Mouse (Mus musculus): ENCODE results near the gene Cirbp. TPM values are rescaled to one million over a fixed set of nuclear protein-coding genes. Genes with fewer than 3 reads are reported as not detected.
A peak's percentile ranks its signal among the peaks of the same experiment; 100 is the strongest.

Gene Cirbp
- polyA plus RNA-seq, 1 experiment, result 30.9 TPM

DNA sequence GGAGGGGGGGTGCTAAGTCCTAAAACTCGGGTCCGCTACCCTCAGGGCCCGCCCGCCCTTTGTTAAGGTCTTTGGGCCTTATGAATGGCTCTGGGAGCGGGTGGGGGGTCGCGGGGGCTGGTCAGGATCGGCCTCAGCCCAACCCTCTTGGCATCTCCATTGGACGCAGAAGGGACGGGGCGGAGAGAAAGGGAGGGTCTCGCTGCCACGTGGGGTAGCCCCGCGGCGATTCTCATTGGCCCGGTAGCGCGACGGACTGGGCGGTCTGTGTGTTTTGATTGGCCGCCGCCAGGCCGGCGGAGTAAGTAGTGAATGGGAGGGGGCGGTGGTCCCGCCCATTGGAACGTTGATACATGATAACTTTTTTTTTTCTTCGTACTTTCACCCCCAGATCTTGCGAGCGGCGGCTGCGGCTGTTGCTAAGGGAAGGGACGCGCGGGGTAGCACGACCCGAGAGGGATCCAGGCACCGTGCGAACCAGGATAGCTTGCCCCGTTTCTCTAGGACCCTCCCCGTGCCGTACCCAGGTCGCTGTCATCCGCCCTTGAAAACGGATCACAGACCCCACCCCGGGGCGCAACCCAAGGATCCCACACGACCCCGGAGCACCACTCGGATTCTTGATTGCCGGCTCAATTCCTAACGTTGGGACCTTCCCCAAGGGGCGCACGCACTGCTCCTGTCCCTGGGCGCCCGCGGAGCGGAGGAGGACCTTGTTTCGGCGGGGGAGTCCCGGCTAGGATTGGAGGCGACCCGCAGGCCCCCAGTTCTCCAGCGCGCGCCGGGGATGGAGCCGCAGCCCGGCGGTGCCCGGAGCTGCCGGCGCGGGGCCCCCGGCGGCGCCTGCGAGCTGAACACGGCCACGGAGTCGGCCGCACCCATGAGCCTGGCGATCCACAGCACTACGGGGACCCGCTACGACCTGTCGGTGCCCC, 16.2 kb upstream of the Cirbp start:
- Histone ChIP-seq H3ac (ENCODE audit: control insufficient read depth, insufficient read length, low read depth) (peak overlapping the region; percentile 95), H3K4me3 (ENCODE audit: insufficient read depth, poor library complexity, severe bottlenecking) (peak overlapping the region; percentile 93), H3K79me2 (ENCODE audit: control insufficient read depth, insufficient read depth) (peaks cover 85% of the 10 kb centered on the region), H3K79me3 (ENCODE audit: low read depth) (peaks cover 63% of the 10 kb centered on the region), H3K36me3 (ENCODE audit: control insufficient read depth, insufficient read depth) (peaks cover 69% of the 10 kb centered on the region), H3K27me3 (ENCODE audit: control insufficient read depth, insufficient read depth, insufficient read length) (no peaks in the 10 kb centered on the region)
- TF ChIP-seq CEBPB (IDR thresholded peaks at IDR 0.05; ENCODE audit: low read depth) (no peak), MAX (IDR thresholded peaks at IDR 0.05) (peak; percentile 13), MYOG (IDR thresholded peaks at IDR 0.05; ENCODE audit: control insufficient read depth, extremely low read depth, insufficient read length) (no peak), USF1 (IDR thresholded peaks at IDR 0.05; ENCODE audit: low read depth) (peak; percentile 82)

DNA sequence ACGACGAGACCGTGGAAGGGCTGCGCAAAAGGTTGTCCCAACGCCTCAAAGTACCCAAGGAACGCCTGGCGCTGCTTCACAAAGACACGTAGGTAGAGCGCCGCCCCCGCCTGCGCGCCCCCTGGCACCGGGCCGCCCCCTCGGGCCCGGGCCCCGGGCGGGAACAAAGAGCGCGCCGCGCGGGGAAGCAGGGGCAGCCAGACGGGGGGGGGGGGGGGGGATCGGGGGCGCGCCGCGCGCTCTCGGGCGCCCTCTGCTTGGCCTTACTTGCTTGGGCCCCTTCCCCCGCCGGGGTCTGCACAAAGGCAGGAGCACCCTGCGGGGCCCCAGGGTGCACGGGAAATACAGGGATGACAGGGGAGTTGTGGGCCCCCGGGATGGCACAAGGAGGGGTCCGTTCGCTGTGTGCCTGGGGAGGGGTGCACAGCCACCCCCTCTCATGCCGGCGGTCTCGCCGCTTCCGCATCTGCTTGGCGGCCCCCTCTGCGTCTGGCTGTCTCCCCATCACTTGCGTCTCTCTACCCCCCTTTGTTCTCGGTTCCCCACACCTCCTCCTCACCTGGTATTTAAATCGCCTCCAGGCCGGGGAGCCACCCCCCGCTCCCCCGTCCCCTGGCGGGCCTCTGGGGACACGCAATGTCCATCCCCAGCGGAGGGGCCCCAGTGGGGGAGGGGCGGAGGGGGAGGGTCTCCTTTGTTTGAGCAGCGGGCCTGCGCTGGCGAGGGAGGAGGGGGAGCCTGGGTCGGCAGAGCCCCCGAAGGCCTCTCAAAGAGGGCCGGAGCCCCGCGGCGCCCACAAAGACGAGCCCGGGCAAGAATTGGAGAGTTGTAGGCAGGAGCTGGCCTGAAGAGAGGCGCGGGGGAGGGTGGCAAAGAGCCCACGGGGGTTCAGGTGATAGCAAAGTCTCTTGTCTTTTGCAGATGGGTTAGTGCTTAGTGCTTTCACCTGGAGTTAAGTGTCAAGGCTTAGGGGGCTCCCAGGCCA, 15.3 kb upstream of the Cirbp start:
- no peak for TF ChIP-seq MAX (IDR thresholded peaks at IDR 0.05)
- TF ChIP-seq MYOD1 (IDR thresholded peaks at IDR 0.05; ENCODE audit: control insufficient read depth, insufficient read length, low read depth), result no peak
- no peak for TF ChIP-seq FOSL1 (IDR thresholded peaks at IDR 0.05; ENCODE audit: insufficient read depth, low read length, poor library complexity, severe bottlenecking)
- TF ChIP-seq USF1 (IDR thresholded peaks at IDR 0.05; ENCODE audit: low read depth), result no peak
- TF ChIP-seq CTCF (IDR thresholded peaks at IDR 0.05; ENCODE audit: control insufficient read depth, insufficient read depth, insufficient read length), result no peak
- TF ChIP-seq CEBPB (IDR thresholded peaks at IDR 0.05; ENCODE audit: low read depth), result no peak
- TF ChIP-seq MYOG (IDR thresholded peaks at IDR 0.05; ENCODE audit: control insufficient read depth, extremely low read depth, insufficient read length), result no peak
- peaks cover 69% of the 10 kb centered on the region for H3K36me3 ChIP-seq (ENCODE audit: control insufficient read depth, insufficient read depth)

GRCm38 (mm10) chr10:80151211-80152034, 14.4 kb upstream of the Cirbp start:
- Histone ChIP-seq H3ac (ENCODE audit: control insufficient read depth, insufficient read length, low read depth) (peak overlapping the region; percentile 98), H3K27me3 (ENCODE audit: control insufficient read depth, insufficient read depth, insufficient read length) (no peaks in the 10 kb centered on the region), H3K79me3 (ENCODE audit: low read depth) (peaks cover 69% of the 10 kb centered on the region), H3K4me3 (ENCODE audit: insufficient read depth, poor library complexity, severe bottlenecking) (peak overlapping the region; percentile 93), H3K79me2 (ENCODE audit: control insufficient read depth, insufficient read depth) (peaks cover 85% of the 10 kb centered on the region), H3K36me3 (ENCODE audit: control insufficient read depth, insufficient read depth) (peaks cover 71% of the 10 kb centered on the region)
- peak; percentile 14 for TF ChIP-seq MAX (IDR thresholded peaks at IDR 0.05)
- no peak for TF ChIP-seq FOSL1 (IDR thresholded peaks at IDR 0.05; ENCODE audit: insufficient read depth, low read length, poor library complexity, severe bottlenecking)

More for the DNA sequence above, 15.3 kb upstream of the Cirbp start:
- Histone ChIP-seq H3K79me2 (ENCODE audit: control insufficient read depth, insufficient read depth) (peaks cover 85% of the 10 kb centered on the region), H3K27me3 (ENCODE audit: control insufficient read depth, insufficient read depth, insufficient read length) (no peaks in the 10 kb centered on the region), H3K4me3 (ENCODE audit: insufficient read depth, poor library complexity, severe bottlenecking) (peak overlapping the region; percentile 93), H3ac (ENCODE audit: control insufficient read depth, insufficient read length, low read depth) (peak overlapping the region; percentile 98), H3K79me3 (ENCODE audit: low read depth) (peaks cover 68% of the 10 kb centered on the region)

GRCm38 (mm10) chr10:80152071-80152872, 13.5 kb upstream of the Cirbp start:
- H3ac ChIP-seq (ENCODE audit: control insufficient read depth, insufficient read length, low read depth), result peak overlapping the region; percentile 98
- TF ChIP-seq MYOG (IDR thresholded peaks at IDR 0.05; ENCODE audit: control insufficient read depth, extremely low read depth, insufficient read length) (no peak), MAX (IDR thresholded peaks at IDR 0.05) (no peak), FOSL1 (IDR thresholded peaks at IDR 0.05; ENCODE audit: insufficient read depth, low read length, poor library complexity, severe bottlenecking) (no peak), USF1 (IDR thresholded peaks at IDR 0.05; ENCODE audit: low read depth) (no peak), CEBPB (IDR thresholded peaks at IDR 0.05; ENCODE audit: low read depth) (no peak), MYOD1 (IDR thresholded peaks at IDR 0.05; ENCODE audit: control insufficient read depth, insufficient read length, low read depth) (no peak), CTCF (IDR thresholded peaks at IDR 0.05; ENCODE audit: control insufficient read depth, insufficient read depth, insufficient read length) (no peak)
- H3K79me2 ChIP-seq (ENCODE audit: control insufficient read depth, insufficient read depth), result peaks cover 88% of the 10 kb centered on the region
- H3K79me3 ChIP-seq (ENCODE audit: low read depth), result peaks cover 68% of the 10 kb centered on the region
- H3K27me3 ChIP-seq (ENCODE audit: control insufficient read depth, insufficient read depth, insufficient read length), result no peaks in the 10 kb centered on the region
- peaks cover 76% of the 10 kb centered on the region for H3K36me3 ChIP-seq (ENCODE audit: control insufficient read depth, insufficient read depth)
- peak overlapping the region; percentile 93 for H3K4me3 ChIP-seq (ENCODE audit: insufficient read depth, poor library complexity, severe bottlenecking)
